Mouse (Mus musculus) megakaryocyte, embryonic 14.5 days (primary cell): ENCODE measurements at regions not wholly inside any gene's neighbourhood (a gene's known extent, or its start where the extent isn't known, plus 50 kb on each side); places are given as distances from the start of the nearest gene placed in this dataset.

ENCODE experiments used
- FLI1 ChIP-seq: IDR thresholded peaks from 2 replicates; pipeline ENCODE4 v1.6.1; 2012; ENCODE audit warnings: low read length, inconsistent platforms, mixed read lengths
- GATA1 ChIP-seq: IDR thresholded peaks from 3 replicates; pipeline ENCODE4 v1.6.1; 2012; ENCODE audit warnings: mixed read lengths, low read length, inconsistent platforms, borderline replicate concordance

DNA sequence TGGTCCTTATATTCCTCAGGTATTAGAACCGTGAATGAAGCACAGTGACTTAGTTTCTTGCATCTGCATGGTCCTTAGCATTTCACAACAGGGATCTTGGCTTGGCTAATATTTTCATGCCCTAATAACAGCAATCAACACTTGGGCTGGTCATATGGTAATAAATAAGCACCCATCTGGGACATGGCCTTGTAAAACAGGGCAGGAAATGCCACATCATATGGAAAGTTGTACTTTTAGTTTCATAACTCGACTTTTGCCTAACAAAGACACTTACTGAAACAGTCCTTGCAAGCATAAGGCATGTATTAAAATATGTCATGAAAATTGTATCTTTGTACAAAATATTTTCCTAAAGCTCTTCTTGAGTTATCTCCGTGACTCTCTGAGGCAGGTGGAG lies 175.8 kb upstream of the Prdm1 start:
- TF ChIP-seq GATA1 = no peak
- TF ChIP-seq FLI1 = no peak
